Mouse (Mus musculus) kidney, postnatal 10 days (tissue): Measurements from ENCODE around the gene Copa.

ENCODE experiments used
- DNase-seq: peaks from one replicate; pipeline ENCODE4 v3.0.0; 2021; ENCODE audit warnings: mixed read lengths

Copa gene

DNA sequence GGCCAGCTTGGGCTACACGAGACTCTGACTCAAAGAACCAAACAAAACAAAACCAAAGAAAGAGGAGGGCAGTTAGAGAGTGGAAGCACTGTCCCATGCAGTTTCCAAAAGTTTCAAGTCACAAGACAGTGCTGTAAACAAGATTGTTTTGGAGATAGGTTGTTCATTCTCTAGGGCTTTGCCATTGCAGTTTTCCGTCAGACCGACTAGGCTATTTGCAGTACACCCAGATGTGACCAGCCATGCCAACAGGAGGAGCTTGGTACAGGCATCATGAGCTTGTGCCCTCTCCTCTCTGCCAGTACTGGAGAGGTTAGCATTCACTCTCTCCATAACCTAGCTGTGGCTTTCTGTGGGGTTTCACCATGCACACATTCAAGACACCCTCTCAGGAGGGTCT is 11.2 kb downstream of the Copa start:
- DNase-seq, result peak; percentile 53

DNA sequence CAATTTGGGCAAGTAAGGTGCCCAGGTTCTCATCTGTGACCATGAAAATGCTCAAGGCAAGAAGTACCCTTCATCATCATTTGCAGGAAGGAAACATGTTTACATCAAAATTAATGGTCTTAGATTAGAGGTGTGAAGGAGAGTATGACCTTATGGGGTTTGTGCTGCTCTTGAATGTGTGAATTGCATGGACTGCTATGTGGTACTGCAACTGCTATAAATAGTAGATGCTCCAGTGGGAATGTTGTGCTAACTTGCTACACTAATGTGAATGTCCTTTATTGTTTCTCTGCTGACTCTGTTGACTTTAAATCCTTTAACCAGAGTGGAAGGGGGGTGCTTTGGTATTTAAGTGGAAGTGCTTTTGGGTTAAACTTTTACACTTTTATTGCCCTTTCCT is 12.0 kb downstream of the Copa start:
- no peak for DNase-seq

DNA sequence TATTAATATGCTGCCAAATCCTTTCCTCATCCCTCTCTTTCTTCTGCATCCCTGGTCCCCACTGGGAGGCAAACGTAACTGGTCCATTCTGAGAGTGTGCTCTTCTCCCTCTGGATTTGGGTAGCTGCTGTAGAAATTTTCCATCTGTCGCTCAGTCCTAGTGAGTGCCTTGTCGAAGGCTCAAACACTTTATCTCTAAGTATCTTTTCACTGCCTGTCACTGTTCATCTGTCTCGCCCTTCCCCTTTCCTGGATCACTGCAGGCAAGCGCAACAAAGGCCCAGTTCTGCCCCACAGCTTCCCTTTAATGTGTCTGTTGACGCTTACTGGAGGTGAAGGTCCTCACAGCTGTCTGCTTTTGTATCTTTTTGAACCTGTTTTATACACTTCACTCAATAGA is 12.9 kb downstream of the Copa start:
- DNase-seq, result no peak

DNA sequence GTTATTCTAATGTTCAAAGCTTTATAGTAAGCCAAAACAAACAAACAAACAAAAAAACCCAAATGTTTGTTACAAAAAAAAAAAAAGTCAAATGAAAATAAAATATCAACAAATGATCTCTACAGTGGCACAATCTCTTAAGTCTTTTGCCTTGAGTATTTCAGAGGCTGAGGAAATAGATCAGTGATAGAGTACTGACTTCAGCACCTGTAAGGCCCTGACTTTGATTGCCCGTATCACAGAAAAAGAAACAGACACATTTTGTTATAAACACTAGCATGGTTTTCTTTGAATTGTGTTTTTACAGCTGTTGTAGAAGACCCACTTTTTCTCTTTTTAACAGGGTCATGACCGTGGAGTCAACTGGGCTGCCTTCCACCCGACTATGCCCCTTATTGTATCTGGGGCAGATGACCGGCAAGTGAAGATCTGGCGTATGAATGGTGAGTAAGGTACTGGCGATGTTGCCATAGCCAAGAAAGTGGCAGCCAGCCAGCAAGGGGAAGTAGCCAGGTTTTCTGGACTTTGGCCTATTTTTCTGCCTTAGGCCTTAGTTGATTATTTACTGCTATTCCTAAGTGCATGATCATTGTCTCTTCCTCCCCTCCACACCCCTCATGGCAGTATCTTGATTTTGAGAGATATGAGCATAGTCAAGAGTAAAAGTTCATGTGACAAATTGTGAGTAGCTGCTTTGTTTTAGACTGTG is 17.1 kb downstream of the Copa start:
- peak; percentile 83 for DNase-seq

DNA sequence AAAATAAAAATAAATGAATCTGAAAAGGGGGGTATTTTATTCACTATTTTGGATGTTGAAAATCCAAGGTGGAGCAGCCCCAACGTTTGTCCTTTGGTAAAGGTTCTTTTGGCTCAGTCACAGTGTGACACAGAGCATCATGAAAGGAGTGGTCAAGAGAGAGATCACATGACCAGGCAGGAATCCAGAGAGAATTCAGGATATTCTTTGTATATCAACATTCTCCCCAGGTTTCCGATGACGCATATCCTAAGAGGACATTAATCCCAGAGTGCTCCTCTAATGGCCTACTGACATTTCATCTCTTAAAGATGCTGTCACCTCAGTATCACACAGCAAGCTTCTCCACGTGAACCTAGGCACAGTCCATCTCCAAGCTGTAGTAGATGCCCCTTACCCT is 21.3 kb downstream of the Copa start:
- no peak for DNase-seq

DNA sequence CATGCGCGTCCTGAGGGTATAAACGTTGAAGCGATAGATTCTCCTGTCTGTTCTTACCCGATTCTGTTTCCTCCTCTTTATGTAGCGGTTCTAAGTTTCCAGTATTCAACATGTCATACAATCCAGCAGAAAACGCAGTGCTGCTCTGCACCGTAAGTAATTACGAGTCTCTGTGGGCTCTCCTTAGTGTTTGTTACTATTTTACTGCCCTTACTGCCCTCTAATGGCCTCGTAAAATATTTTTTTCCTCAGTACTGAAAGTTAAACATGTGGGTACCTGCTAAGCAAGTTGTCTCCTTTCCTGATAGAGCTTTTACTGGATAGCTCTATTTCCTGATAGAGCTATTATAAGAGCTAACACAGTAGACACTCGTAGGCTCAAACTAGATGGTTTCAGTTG is 22.8 kb downstream of the Copa start:
- DNase-seq, result no peak

DNA sequence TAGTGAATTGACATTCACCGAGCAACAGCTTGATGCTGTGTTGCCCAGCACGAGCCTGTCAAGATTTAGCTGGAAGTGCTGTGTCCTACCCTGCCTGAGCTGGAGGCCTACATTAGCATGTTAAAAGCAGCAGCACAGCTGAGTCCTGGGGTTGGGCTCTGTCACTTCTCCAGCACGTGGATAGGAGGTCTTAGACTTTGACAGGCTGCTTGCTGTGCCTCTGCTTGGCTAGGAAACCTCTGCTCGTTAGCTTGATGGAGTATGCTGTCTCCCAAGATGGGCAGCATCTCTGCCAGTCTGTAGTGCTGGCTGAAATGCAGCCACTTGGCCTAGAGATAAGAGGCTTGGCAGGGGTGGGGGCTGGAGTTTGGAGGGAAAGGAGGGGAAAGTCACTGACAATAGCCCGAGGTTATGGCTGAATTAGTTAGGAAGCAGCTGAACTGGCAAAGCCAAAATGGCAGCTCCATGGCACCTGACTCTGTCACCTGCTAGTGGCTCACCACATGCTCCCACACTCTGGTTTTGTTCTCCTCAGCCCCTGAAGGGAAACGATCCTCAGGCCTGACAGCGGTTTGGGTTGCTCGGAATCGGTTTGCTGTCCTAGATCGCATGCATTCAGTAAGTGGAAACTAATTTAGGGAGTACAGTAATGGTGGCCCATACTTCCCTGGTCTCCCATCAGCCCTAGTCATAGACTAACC is 25.6 kb downstream of the Copa start:
- DNase-seq, result no peak

DNA sequence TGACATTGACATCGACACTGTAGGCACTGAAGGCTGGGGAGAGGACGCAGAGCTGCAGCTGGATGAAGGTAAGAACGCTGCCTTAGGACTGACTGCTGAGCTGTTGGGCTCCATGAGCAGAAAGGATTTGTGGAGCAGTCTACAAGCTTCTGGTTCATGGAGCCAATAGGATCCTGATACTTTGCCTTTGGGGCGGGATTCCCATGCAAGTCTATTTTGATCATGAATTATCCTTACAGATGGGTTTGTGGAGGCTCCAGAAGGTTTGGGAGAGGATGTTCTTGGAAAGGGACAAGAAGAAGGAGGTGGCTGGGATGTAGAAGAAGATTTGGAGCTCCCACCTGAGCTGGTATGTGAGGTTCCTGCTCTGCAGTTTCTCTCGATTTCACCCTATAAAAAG is 34.6 kb downstream of the Copa start:
- no peak for DNase-seq

DNA sequence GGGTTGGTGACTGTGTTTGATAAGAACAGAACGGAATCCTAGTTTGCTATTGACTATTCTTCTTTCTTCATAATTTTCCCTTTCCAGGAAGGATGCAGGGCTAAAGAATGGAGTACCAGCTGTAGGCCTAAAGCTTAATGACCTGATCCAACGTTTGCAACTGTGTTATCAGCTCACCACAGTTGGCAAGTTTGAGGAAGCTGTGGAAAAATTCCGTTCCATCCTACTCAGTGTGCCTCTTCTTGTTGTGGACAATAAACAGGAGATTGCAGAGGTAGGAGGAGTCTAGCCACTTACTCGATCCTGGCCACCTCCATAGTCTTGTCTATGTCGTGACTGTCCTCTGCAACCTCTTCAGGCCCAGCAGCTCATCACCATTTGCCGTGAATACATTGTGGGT is 36.8 kb downstream of the Copa start:
- DNase-seq, result no peak

DNA sequence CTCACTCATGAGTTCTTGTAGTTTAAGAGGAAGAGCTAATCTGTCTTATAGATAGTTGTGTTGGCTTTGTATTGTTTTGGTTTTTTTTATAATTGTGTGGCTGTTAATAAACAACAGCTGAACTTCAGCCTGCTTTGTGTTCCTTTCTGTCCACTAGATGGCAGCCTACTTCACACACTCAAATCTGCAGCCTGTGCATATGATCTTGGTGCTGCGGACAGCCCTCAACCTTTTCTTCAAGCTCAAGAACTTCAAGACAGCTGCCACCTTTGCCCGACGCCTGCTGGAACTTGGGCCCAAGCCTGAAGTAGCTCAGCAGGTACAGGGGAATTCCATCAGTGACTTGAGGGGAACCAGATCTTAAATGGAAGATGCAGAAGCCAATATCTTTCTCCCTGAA is 37.4 kb downstream of the Copa start:
- peak; percentile 57 for DNase-seq

DNA sequence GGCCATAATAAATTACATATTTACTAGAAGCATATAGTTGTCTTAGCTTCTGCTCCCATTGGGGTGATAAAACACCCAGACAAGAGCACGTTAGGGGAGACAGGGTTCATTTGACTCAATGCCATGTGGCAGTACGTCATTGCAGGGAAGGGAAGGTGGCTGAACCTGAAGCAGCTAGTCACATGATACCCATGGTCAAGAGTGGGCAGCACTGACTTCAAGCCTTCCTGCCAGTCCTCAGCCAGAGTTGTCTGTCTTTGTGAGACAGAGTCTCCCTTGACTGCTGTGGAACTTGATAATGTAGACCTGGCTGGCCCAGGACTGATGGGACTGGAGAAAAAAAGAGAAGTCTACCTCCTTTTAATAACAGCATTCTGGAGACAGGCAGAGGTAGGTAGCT is 40.3 kb downstream of the Copa start:
- no peak for DNase-seq

DNA sequence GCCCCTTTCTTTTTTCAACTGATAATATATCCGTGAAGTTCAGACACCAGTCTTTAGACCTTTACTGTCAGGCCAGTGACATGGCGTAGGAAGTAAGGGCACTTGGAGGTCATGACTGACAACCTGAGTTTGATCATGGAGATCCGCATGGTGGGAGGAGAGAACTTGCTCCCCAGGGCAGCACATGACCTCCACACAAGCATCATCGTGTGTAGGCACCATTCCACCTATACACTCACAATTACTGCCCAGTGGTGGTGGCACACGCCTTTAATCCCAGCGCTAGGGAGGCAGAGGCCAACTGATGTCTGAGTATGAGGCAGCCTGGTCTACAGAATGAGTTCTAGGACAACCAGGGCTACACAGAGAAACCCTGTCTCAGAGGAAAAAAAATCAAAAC is 42.2 kb downstream of the Copa start:
- DNase-seq, result no peak

DNA sequence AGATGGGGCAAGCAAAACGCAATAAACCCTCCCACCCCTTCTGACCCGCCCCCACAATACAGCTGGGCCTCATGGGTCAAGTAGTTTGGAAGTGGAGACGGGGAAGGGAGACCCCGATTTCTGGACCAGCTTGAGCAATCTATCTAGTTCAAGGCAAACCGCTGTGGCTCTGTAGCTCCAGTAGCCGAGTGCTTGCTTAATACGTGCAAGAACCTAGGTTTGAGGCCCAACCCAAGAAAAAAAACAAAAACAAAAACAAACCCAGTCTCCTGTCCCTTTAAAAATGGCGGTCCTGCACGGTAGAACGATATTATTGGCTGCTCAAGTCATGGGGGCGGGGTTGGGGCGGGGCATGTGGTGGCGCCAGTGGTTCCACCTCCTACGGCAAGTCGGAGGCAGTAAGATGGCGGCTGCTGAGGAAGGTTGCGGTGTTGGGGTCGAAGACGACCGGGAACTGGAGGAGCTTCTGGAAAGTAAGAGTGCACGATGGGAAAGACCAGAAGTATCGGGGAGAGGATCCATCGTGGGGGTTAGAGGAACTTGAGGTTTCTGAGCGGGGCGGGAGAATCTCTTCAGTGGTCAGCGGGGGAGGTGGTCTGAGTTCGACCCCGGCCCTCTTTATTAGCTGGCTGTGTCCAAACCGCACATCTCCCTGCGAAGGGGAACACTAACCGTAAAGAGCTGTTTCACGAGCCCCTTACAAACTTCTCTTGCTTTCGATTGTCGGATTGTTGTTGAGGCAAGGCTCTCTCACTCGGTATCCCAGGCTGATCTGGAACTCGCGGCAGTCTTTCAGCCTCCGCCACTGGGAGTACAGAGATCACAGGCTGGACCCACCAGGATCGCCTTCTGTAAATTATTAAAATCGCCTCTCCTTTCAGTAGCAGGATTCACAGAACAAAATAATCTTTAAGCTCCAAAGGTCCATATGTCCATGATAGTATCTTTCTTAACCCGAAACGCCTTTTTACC is 44.3 kb downstream of the Copa start, which contains the start of gene Pex19:
Gene Pex19, plus strand, starts transcription at position 380 of the 972 bp plus-strand sequence.
- peak; percentile 89 for DNase-seq

DNA sequence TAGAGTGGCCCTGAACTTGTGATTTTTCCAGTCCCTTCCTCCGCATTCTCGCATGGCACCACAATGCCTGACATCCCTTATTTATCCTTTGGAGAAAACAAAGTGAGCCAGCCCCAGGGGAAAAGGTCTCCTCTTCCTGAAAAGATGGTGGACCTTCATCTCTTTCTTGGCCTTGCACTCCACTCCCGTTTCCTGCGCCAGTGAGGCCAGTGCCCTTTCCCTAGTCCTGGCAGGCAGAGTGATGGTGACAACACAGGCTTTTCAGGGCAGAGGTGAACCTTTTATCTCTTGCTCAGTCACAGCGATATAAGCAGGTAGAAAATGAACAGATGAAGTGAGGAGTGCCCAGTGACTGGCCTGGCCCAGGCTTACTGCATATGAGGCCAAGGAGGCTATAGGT is 45.2 kb downstream of the Copa start:
- DNase-seq, result no peak

DNA sequence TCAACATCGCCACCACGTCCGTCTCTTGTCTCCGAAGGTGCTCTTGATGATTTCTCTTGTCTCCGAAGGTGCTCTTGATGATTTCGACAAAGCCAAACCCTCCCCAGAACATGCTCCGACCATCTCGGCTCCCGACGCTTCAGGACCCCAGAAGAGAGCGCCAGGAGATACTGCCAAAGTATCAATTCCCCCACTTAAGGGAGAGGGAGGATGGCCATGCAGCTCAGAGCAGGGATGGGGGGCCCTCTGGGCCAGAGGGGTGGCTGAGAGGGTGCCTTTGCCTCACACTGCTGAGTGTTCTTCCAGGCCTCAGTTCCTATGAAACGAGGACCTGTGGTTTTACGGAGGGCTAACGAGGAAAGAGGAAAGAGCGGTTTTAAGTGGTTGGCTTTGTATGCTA is 46.2 kb downstream of the Copa start:
- no peak for DNase-seq

DNA sequence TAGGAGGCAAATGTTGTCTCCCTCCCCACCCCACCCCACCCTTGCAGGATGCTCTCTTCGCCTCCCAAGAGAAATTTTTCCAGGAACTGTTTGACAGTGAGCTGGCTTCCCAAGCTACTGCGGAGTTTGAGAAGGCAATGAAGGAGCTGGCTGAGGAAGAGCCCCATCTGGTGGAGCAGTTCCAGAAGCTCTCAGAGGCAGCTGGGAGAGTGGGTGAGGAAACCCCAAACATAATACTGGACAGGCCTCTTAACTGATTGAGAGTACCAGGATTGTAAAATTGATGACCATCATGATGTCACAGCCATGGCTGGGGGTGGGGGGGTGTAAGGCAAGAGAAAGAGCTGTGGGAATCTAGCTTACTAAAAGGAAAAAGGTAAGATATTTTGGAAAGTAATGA is 46.8 kb downstream of the Copa start:
- peak; percentile 50 for DNase-seq

DNA sequence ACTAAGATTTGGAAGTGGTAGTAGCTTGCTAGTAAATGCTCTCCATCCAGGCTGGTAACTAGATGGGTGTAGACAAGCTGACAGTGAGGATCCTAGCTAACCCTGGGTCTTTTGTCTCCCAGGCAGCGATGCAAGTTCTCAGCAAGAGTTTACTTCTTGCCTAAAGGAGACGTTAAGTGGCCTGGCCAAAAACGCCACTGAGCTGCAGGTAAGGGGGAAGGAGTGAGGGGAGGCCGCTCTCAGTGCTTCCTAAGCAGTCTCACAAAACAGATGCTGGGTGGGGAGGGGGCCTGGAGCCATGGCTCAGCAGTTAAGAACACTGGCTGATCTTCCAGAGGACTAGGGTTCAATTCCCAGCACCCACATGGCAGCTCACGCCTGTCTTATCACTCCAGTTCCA is 47.5 kb downstream of the Copa start:
- no peak for DNase-seq

DNA sequence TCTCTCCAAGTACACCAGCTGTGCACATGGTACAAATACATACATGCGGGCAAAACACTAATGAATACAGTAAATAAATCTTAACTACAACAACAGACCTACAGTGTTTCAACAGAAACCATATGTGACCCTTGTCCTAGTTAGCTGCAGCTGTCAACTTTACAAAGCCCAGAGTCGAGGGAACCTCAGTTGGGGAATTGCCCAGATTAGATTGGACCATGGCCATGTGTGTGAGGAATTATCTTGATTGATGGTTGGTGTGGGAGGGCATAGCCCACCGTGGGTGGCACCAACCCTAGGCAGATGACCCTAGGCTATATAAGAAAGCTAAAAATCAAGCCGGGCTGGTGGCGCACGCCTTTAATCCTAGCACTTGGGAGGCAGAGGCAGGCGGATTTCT is 50.0 kb downstream of the Copa start:
- no peak for DNase-seq

DNA sequence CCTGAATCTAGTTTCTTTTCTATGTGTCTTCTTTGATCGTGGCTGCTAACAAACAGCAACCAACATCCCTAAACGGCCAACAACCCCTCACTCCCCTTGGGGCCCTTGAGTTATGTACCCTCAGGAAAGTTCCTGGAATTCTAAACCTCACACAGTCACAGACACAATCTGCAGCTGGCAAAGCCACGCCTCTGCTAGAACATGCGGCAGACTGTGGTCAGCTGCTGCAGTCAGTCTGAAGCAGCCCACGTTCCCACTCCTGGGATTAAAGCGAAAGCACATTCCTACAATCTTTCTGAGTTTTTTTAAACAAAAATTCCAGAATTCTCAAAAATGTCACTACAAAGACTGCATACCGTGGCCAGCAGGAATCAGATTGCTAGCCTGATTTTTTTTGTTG is 51.2 kb downstream of the Copa start:
- DNase-seq, result peak; percentile 52

DNA sequence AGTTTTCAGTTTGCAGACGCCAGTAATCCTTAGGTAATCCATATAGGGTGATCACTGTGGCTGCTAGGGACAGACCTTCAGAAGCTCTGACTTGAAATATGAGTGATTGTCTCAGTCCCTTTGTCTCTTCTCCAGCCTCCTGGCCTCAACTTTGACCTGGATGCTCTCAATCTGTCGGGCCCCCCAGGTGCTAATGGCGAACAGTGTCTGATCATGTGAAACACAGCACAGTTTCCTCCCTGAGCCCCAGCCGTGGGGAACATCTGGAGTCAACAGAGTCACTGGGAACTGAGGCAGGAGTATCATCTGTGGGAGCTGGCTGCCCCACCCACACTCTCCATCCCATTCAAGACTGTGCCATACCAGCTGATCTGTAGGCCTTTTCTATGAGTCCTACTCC is 51.7 kb downstream of the Copa start:
- no peak for DNase-seq

DNA sequence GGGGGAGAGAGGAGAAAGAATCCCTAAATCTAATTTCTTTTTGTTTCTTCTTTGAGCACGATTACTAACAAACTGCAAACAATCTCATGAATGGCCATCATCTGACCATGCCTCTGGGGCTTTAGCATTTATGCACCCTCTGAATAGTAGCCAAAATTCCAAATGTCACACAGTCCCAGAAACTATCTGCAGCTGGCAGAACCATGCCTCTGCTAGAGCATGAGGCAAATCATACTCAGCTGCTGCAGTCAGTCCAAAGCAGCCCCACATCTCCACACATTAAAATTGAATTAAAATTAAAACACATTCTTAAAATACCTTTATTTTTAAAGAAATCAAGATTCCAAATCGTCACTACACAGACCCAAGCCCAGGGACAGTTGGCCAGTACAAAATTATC is 57.8 kb downstream of the Copa start:
- DNase-seq, result no peak

DNA sequence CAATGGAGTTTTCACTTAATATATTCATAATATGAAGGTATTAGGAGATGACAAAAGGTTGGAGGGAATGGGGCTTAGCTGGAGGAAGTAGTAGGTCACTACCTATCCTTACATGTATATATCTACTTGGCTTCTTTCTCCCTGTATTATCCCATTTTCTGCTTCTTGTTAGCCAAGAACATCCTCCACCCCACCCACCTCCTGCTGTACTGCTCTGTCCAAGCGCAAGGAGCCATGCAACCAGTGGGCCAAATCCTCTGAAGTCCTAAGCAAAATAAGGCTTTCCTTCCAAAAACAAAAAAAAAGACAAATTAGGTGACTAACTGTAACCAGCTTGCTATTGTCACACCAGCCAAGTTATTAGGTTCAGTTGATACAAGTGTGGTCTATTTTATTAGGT is 58.5 kb downstream of the Copa start:
- DNase-seq, result no peak

DNA sequence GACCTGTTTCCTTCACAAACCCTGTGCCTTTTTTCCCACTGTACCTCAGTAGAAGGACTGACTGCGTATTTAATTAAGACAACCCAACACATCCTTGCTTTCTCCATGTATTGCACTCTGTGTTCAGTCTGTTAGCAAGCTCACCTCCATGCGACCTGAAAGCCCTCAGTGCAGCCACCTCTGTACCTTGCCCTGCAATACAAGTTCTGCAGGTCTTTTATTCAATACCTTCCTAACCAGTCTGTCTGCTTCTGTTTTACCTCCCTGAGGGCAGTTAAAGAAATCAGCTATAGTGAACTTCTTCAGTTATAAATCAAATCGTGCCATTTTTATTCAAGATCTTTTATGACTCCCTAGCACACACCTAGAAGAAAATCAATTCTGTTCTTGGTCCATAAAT is 59.2 kb downstream of the Copa start:
- no peak for DNase-seq

DNA sequence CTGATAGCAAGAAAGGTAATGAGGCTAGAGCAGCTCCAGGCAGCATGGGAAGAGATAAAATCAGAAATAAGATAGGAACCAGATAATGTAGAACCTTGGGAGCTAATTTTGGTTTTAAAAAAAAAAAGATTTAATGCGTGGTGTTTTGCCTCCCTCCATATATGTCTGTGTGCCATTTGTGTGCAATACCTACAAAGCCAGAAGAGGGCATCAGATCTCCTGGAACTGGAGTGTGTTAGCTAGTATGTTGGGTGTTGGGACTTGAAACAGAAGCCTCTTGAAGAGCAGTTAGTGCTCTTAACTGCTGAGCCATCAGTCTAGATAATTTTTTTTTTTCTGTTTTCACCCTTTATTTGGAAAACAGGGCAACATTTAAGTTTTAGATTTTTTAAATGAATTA is 61.2 kb downstream of the Copa start:
- peak; percentile 72 for DNase-seq
